8 mouse cellular contexts compared by ENCODE assay signal in genomic region chr16:17561751-17562208, GRCm38 (mm10). TPM values are rescaled to one million over a fixed set of nuclear protein-coding genes. Genes with fewer than 3 reads are reported as not detected.
DNase-seq lines count a peak whose midpoint lies in the region; ATAC-seq lines count a peak whose summit lies in the region.

TSS of gene P2rx6 (plus strand) at chr16:17561885.

- intact Hi-C loops in heart, postnatal 25 days (cut with DNase I) = no loop called here

- 3% methylated on average over 10 of the region's 10 CpGs for WGBS in forebrain, embryonic 13.5 days
- 2% methylated on average over 10 of the region's 10 CpGs for WGBS in limb, embryonic 13.5 days
- WGBS in midbrain, embryonic 12.5 days = 3% methylated on average over 10 of the region's 10 CpGs

- no peaks in the 10 kb centered on the region for H3K36me3 ChIP-seq in forebrain, embryonic 13.5 days (ENCODE audit: poor library complexity, severe bottlenecking)
- H3K36me3 ChIP-seq in limb, embryonic 13.5 days = no peaks in the 10 kb centered on the region
- no peaks in the 10 kb centered on the region for H3K36me3 ChIP-seq in midbrain, embryonic 12.5 days

- peaks cover 35% of the 10 kb centered on the region for H3K4me1 ChIP-seq in forebrain, embryonic 13.5 days
- peaks cover 38% of the 10 kb centered on the region for H3K4me1 ChIP-seq in limb, embryonic 13.5 days
- peaks cover 40% of the 10 kb centered on the region for H3K4me1 ChIP-seq in midbrain, embryonic 12.5 days

- peaks cover 10% of the 10 kb centered on the region; the same call in 1 of the 2 replicates for H3K27me3 ChIP-seq in forebrain, embryonic 13.5 days
- H3K27me3 ChIP-seq in limb, embryonic 13.5 days = peaks cover 35% of the 10 kb centered on the region
- H3K27me3 ChIP-seq in midbrain, embryonic 12.5 days = peaks cover 46% of the 10 kb centered on the region

- ATAC-seq in forebrain, embryonic 13.5 days = peak; percentile 52
- peak; percentile 64 for ATAC-seq in limb, embryonic 13.5 days (ENCODE audit: low FRiP score, low read depth)
- ATAC-seq in midbrain, embryonic 12.5 days (ENCODE audit: low FRiP score, low read depth) = peak; percentile 39
- no peak for ATAC-seq in erythroid progenitor cell, adult 5-6 weeks (replicated peaks; ENCODE audit: low FRiP score, poor library complexity, severe bottlenecking)

- peak within 1 kb of the TSS; percentile 27; the same call in 1 of the 2 replicates for H3K9ac ChIP-seq in forebrain, embryonic 13.5 days
- H3K9ac ChIP-seq in limb, embryonic 13.5 days = peak within 1 kb of the TSS; percentile 56
- no peak within 1 kb of the TSS; the same call in 1 of the 2 replicates for H3K9ac ChIP-seq in midbrain, embryonic 12.5 days (replicated peaks)

- H3K4me3 ChIP-seq in forebrain, embryonic 13.5 days = peak within 1 kb of the TSS; percentile 15; the same call in 1 of the 2 replicates
- peak within 1 kb of the TSS; percentile 32 for H3K4me3 ChIP-seq in limb, embryonic 13.5 days
- H3K4me3 ChIP-seq in midbrain, embryonic 12.5 days = peak within 1 kb of the TSS; percentile 22

- 0 out of 2 replicates have a peak within 1 kb of the TSS, but pooled peaks have one; percentile 26 for H3K27ac ChIP-seq in forebrain, embryonic 13.5 days
- no peak within 1 kb of the TSS for H3K27ac ChIP-seq in limb, embryonic 13.5 days
- peak within 1 kb of the TSS; percentile 31 for H3K27ac ChIP-seq in midbrain, embryonic 12.5 days (replicated peaks)

- peak within 1 kb of the TSS; percentile 58 for H3K4me2 ChIP-seq in forebrain, embryonic 13.5 days
- H3K4me2 ChIP-seq in limb, embryonic 13.5 days (replicated peaks) = peak within 1 kb of the TSS; percentile 63
- peak within 1 kb of the TSS; percentile 47 for H3K4me2 ChIP-seq in midbrain, embryonic 12.5 days (replicated peaks)

- peak; percentile 5 for DNase-seq in thymus, postnatal 0 days (ENCODE audit: low spot score)
- no peak for DNase-seq in thymus, postnatal 4 days
- DNase-seq in heart, postnatal 25 days (ENCODE audit: low spot score) = peak; percentile 29
- DNase-seq in frontal cortex, postnatal 36 days (ENCODE audit: low spot score in 2 of 2) = no peak

- no peaks in the 10 kb centered on the region for H3K9me3 ChIP-seq in forebrain, embryonic 13.5 days (replicated peaks)
- no peaks in the 10 kb centered on the region for H3K9me3 ChIP-seq in limb, embryonic 13.5 days
- no peaks in the 10 kb centered on the region for H3K9me3 ChIP-seq in midbrain, embryonic 12.5 days

RNA-seq across cellular contexts. Expression of gene P2rx6, which starts in this region (rescaled TPM):
- 1.4 and 2.0 TPM in 2 replicates for polyA plus RNA-seq in thymus, postnatal 0 days (2015; fragmentation: Nextera tagmentation; extraction: Ambion mirVana)
- polyA plus RNA-seq in forebrain, embryonic 13.5 days (2015; fragmentation: Nextera tagmentation; extraction: Ambion mirVana) = 0.84 and 0.97 TPM in 2 replicates
- total RNA-seq in heart, postnatal 25 days (2021) = under 1 TPM; 0.50 to 0.83 TPM
- 0.36 and 0.40 TPM in 2 replicates for polyA plus RNA-seq in limb, embryonic 13.5 days (2015; fragmentation: Nextera tagmentation; extraction: Ambion mirVana)
- polyA plus RNA-seq in midbrain, embryonic 12.5 days (2016; fragmentation: Nextera tagmentation; extraction: Ambion mirVana) = 0.80 and 1.4 TPM in 2 replicates
- total RNA-seq in erythroid progenitor cell, adult 5-6 weeks (2015; ENCODE audit: low replicate concordance) = not detected in 2 replicates
- not detected in 2 replicates for total RNA-seq in erythroid progenitor cell, adult 5-6 weeks (2017; ENCODE audit: low replicate concordance)

Comparison
In these comparisons a context has a peak if more than half of its experiments do, and no peak if none do; other contexts are left out.
1. Peak in ATAC-seq, H3K4me3 ChIP-seq, H3K27ac ChIP-seq, H3K9ac ChIP-seq and H3K4me2 ChIP-seq in forebrain, embryonic 13.5 days; RNA of the gene not detected or under 1 TPM.
2. Peak in DNase-seq in heart, postnatal 25 days; RNA of the gene not detected or under 1 TPM.
3. Peak in ATAC-seq, H3K4me3 ChIP-seq, H3K9ac ChIP-seq and H3K4me2 ChIP-seq in limb, embryonic 13.5 days; RNA of the gene not detected or under 1 TPM.